Mouse (Mus musculus) heart, embryonic 12.5 days (tissue): ENCODE results near the gene Ercc5. TPM values are rescaled to one million over a fixed set of nuclear protein-coding genes. Genes with fewer than 3 reads are reported as not detected.

Experiments used
- polyA plus RNA-seq: library from polyadenylated mRNA; unstranded; fragments of >200 nt; fragmentation: Nextera tagmentation; extraction: Ambion mirVana; gene quantifications from 2 replicates; pipeline ENCODE4 v1.2.1, GENCODE M21; 2016

Ercc5 gene
- polyA plus RNA-seq, 1 experiment from 2014 or later, result 16.8 TPM

Other genes starting within 250 kb of the Ercc5 start
- gene Tpp2, start 214.1 kb upstream of the Ercc5 start, polyA plus RNA-seq, result 55.2 and 56.0 TPM in 2 replicates
- gene Mettl21c, start 127.7 kb upstream of the Ercc5 start, polyA plus RNA-seq, result 0.39 and 0.43 TPM in 2 replicates
- gene Gm8251, start 85.8 kb upstream of the Ercc5 start, polyA plus RNA-seq, result 0.06 TPM in 1 of 2 replicates, not detected in the other
- gene Tex30, start 45.3 kb upstream of the Ercc5 start, polyA plus RNA-seq, result 77.2 and 77.7 TPM in 2 replicates
- 50.9 and 54.7 TPM in 2 replicates for gene Kdelc1, start 28.9 kb upstream of the Ercc5 start, polyA plus RNA-seq
- gene Bivm, start 28.8 kb upstream of the Ercc5 start, polyA plus RNA-seq, result 14.9 and 16.3 TPM in 2 replicates
- not detected in 2 replicates for gene Mettl21e, start 71.2 kb downstream of the Ercc5 start, polyA plus RNA-seq